Mouse (Mus musculus) kidney, adult 2 months (tissue): ENCODE data around the gene Nek9. TPM values are rescaled to one million over a fixed set of nuclear protein-coding genes. Genes with fewer than 3 reads are reported as not detected.
"Not testable (repeated sequence)": the region's sequence is repeated elsewhere in the genome, so short reads cannot be mapped to it uniquely, and the experiment has no call there.

ENCODE experiments used
- DNase-seq: peaks from one replicate; pipeline ENCODE4 v3.0.0; 2021
- H3K27ac ChIP-seq: fragments of 200-500 bp; 2 replicates; pipeline ENCODE4 v1.5.1; 2012; ENCODE audit warnings: low read depth, low read length, control low read depth, inconsistent platforms; ENCODE audit not compliant: insufficient read depth
- H3K27me3 ChIP-seq: fragments of 200-500 bp; replicated peaks from 2 replicates; pipeline ENCODE4 v1.6.1; 2012; ENCODE audit warnings: mild to moderate bottlenecking, moderate library complexity, low read length, inconsistent platforms; ENCODE audit not compliant: control insufficient read depth, insufficient read depth
- H3K36me3 ChIP-seq: fragments of 200-500 bp; 2 replicates; pipeline ENCODE4 v1.6.1; 2012; ENCODE audit warnings: mild to moderate bottlenecking, moderate library complexity, low read length, inconsistent platforms; ENCODE audit not compliant: control insufficient read depth, insufficient read depth
- H3K4me1 ChIP-seq: fragments of 200-500 bp; 2 replicates; pipeline ENCODE4 v1.6.1; 2011; ENCODE audit warnings: low read length; ENCODE audit not compliant: control insufficient read depth, insufficient read depth
- H3K4me3 ChIP-seq: fragments of 200-500 bp; 2 replicates; pipeline ENCODE4 v1.5.1; 2011; ENCODE audit warnings: mild to moderate bottlenecking, low read depth, low read length, control low read depth; ENCODE audit not compliant: insufficient read depth
- CTCF ChIP-seq: fragments of 200-500 bp; conservative IDR thresholded peaks from 2 replicates; pipeline ENCODE4 v1.5.1; 2011; ENCODE audit warnings: low read depth, mild to moderate bottlenecking, control low read depth, low read length, moderate library complexity, mixed read lengths; ENCODE audit not compliant: insufficient read depth, insufficient read length
- POLR2A ChIP-seq: fragments of 200-500 bp; IDR thresholded peaks from one replicate; pipeline ENCODE4 v1.6.1; 2011; ENCODE audit warnings: low read depth, low read length, control low read depth
- WGBS: fragments of 180-500 bp; shearing (Covaris S2); methylation state at CpG from one replicate; pipeline ENCODE4 v1.1.7; 2018; 5-methylcytosine and 5-hydroxymethylcytosine counted together
- polyA plus RNA-seq: library from polyadenylated mRNA; depleted of rRNA; stranded (reverse); fragments of >200 nt; gene quantifications from 2 replicates; pipeline ENCODE4 v1.2.3, GENCODE M21; 2012

The Nek9 gene
- polyA plus RNA-seq, 1 experiment, result 27.8 TPM

DNA sequence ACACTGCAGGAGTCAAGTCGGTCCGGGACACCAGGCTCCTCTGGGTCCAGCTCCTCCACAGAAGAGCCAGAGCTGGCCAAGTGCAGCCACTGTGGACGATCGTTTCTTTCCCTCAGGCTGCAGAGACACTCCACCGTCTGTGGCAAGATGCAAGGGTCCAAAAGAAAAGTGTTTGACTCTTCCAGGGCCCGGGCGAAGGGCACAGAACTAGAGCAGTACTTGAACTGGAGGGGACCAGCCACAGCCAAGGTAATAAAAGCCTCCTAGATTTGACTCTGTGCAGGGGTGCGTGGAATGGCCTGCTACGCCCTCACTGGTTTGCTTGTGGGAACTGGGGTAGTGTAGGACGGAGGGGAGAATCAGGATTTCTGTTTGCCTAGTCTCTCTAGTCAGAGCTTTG lies 48.5 kb downstream of the Nek9 start:
- TF ChIP-seq POLR2A, result no peak
- no peak for TF ChIP-seq CTCF
- Histone ChIP-seq H3K4me1 (peaks cover 17% of the 10 kb centered on the region), H3K27me3 (no peaks in the 10 kb centered on the region), H3K27ac (peak overlapping the region; percentile 91), H3K36me3 (no peaks in the 10 kb centered on the region), H3K4me3 (peak overlapping the region; percentile 40)
- DNase-seq, result peak; percentile 68
- WGBS, result 32% methylated on average over 10 of the region's 10 CpGs

DNA sequence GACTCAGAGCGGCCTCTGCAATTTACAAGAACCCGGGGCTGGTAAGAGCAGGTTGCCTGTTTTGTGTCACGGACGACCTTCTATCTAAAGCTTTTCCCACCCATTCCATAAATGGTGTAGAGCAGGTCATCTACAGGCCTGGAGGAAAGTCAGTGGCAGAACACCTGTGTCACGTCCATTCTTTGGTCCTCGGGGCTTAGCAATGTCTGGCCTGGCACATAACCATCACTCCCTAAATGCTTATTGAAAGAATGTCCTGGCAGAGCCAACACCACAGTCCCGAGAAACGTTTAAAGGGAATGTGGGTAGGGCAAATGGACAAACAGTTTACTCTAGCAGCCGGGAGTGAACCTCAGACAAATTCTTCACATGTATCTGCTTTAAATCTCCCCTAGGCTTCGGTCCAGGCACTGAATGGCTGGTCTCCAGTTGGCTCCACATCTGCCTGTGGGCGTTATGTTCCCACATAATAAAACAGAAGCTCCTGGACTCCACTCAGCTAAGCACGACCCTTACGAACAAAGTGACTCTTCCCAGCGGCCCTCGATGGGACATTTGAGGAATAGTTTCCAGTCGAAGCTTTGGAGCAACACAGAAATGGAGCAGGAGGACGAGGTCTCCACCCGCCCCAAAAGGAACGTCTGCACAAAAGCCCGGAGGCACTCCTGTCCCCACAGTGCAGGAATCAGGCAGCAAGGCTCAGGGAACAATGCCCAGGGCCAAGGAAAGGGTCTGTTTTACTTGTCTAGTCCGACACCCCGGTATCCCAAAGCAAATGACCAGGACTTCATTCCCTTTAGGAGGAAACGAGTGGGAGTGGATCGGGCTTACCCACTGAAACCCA lies 49.8 kb downstream of the Nek9 start:
- 24% methylated on average over 24 of the region's 24 CpGs for WGBS
- H3K27ac ChIP-seq, result peak overlapping the region; percentile 91
- no peaks in the 10 kb centered on the region for H3K36me3 ChIP-seq
- peaks cover 17% of the 10 kb centered on the region for H3K4me1 ChIP-seq
- TF ChIP-seq CTCF (no peak), POLR2A (no peak)
- H3K27me3 ChIP-seq, result no peaks in the 10 kb centered on the region
- peak overlapping the region; percentile 64 for H3K4me3 ChIP-seq
- peak; percentile 71 for DNase-seq

DNA sequence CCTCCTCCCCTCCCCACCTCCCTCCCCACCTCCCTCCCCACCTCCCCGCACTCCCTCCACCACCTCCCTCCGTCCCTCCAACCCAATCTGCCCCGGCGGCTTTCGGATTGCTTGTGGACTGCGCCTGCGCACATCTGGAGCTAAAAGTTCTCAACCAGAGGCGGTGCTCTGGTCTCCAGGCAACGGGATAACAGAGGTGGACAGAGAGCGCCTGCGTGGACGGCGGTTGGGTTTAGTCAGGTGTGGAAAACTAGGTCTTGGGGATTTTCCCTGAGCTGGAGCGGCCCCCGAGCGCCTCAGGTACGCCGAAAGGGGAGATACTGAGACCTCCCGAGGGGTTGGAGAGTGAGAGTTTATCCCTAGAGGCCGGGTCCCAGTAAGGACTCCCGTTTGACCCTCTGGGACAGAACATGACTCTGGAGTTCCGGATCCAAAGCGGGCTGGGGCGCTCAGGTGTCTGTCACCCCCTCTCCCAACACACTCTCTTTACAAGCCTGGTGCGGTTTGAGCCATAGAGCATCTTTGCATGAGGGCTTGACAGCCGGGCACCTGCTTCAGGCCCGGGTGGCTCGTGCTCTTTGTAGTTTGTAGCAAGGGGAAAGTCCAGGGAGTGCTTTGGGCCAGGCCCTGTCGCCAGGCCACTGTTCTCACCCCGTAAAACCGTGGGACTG lies 50.5 kb downstream of the Nek9 start, which contains the start of gene Zc2hc1c:
Gene Zc2hc1c, plus strand, starts transcription at position 106 of the 671 bp plus-strand sequence.
- 3% methylated on average over 30 of the region's 31 CpGs for WGBS
- Histone ChIP-seq H3K27ac (peak within 1 kb of the TSS; percentile 91), H3K36me3 (no peaks in the 10 kb centered on the region), H3K27me3 (no peaks in the 10 kb centered on the region), H3K4me3 (peak within 1 kb of the TSS; percentile 64), H3K4me1 (peaks cover 17% of the 10 kb centered on the region)
- peak; percentile 98 for DNase-seq
- TF ChIP-seq CTCF, result no peak
- TF ChIP-seq POLR2A, result no peak

DNA sequence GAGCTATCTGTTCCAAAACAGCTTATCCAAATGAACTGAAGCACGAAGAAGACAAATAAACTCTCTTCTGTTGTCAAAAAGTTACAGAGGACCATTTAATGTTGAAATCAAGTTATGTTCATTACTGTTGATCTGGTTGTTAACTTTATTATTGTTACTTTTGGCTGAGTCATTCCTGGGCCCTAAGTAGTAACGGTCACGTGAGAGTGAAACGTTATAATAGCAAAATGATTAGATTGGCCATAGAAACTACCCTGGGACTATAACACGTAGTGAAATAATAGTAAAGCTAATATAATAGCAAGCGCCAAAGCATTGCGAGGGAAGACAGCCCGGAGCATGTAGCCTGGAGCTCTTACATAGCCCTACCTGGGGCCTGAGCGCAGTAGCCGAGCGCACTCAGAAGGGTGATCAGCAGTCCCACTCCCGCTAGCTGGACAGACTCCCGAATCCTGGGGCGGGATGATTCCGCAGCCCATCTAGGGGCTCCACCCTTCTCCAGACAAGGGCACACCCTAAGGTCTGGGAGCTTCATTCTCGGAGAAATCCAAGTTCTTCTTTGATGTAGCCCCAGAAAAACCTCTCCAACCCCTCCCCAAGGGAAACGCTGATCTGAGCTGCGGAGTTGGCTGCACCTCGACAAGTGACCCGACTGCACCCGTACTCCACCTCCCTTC lies 51.2 kb downstream of the Nek9 start, which contains the start of gene Acyp1:
Gene Acyp1, minus strand, starts transcription at position 630 of the 677 bp plus-strand sequence.
- TF ChIP-seq CTCF, result no peak
- TF ChIP-seq POLR2A, result no peak
- peaks cover 17% of the 10 kb centered on the region for H3K4me1 ChIP-seq
- H3K36me3 ChIP-seq, result no peaks in the 10 kb centered on the region
- H3K27ac ChIP-seq, result peak within 1 kb of the TSS; percentile 91
- no peaks in the 10 kb centered on the region for H3K27me3 ChIP-seq
- peak within 1 kb of the TSS; percentile 64 for H3K4me3 ChIP-seq
- no peak for DNase-seq
- WGBS, result 8% methylated on average over 21 of the region's 21 CpGs

DNA sequence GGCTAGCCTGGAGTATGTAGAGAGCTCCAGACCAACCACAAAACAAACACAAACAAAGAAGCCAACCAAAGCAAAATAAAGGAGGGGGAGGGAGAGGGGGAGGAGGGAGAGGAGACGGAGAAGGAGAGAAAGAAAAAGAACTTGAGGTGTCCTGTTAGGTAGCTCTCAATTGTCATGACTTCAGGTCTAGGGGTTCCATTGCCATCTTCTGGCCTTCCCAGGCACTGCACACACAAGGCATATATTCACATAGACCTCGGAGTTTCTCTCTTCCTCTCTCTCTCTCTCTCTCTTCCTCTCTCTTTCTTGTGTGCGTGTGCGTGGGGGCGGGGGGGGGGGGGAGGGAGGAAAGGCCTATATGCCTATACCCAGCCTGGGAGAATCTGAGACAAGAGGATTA lies 52.2 kb downstream of the Nek9 start:
- TF ChIP-seq CTCF (peak; percentile 58), POLR2A (no peak)
- Histone ChIP-seq H3K27me3 (no peaks in the 10 kb centered on the region), H3K27ac (no peak overlapping the region), H3K36me3 (no peaks in the 10 kb centered on the region), H3K4me1 (peaks cover 11% of the 10 kb centered on the region; the same call in 1 of the 2 replicates), H3K4me3 (no peak overlapping the region)
- 30% methylated on average over 4 of the region's 5 CpGs for WGBS
- no peak for DNase-seq

DNA sequence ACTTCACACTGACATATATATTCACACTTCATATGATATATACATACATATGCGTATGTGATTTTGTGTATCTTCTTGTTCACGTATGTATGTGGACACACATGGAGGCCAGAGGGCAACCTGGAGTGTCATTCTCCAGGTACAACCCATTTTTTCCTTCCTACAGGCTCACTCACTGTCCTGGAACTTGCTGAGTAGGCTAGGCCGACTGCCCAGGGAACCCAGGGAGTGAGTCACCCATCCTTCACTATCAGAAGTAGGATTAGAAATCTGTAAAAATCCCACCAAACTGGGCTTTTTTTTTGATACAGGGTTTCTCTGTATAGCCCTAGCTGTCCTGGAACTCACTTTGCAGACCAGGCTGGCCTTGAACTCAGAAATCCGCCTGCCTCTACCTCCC lies 54.2 kb downstream of the Nek9 start:
- Histone ChIP-seq H3K4me1 (peaks cover 5% of the 10 kb centered on the region; the same call in 1 of the 2 replicates), H3K4me3 (no peak overlapping the region), H3K27me3 (no peaks in the 10 kb centered on the region), H3K27ac (no peak overlapping the region), H3K36me3 (no peaks in the 10 kb centered on the region)
- 85% methylated on average over 4 of the region's 4 CpGs for WGBS
- DNase-seq, result no peak
- TF ChIP-seq CTCF, result no peak
- no peak for TF ChIP-seq POLR2A

DNA sequence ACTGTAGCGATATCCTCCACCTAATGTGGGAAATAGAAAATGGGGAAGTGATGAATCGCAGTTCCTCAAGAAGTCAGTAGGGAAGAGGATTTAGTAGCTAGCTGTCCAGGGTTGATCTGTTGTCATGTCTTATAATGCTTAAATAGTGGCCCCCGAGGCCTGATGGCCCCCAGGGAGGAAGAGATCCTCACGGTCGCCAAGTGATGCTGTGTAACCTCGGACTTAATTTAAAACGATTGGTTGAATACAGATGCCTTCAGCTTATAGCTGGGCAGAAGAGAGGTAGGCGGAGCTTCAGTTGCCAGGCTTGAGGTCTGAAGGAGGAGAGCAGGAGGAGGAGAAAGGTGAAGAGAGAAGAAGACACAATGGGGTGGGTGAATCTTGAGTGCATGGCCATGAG lies 54.8 kb downstream of the Nek9 start:
- Histone ChIP-seq H3K4me1 (peaks cover 4% of the 10 kb centered on the region; the same call in 1 of the 2 replicates), H3K4me3 (no peak overlapping the region), H3K27me3 (no peaks in the 10 kb centered on the region), H3K27ac (no peak overlapping the region), H3K36me3 (no peaks in the 10 kb centered on the region)
- DNase-seq, result no peak
- no peak for TF ChIP-seq POLR2A
- no peak for TF ChIP-seq CTCF
- 73% methylated on average over 8 of the region's 8 CpGs for WGBS

DNA sequence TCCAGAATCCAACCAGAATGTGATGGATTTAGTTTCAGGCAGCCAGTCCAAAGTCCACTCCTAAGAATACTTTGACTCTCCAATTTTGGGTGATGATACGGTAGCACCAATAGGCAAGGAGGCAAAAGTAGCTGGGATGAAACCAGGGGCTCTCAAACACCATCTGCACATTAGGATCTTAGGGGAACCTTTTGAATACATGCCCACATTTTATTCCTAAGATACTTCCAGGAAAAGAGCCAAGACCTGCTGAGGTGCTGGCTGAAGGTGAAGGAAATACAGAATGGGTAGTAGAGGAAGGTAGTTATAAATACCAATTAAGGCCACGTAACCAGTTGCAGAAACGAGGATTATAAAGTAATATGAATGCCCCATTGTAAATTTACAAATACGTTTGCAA lies 57.4 kb downstream of the Nek9 start:
- not testable (repeated sequence) for H3K36me3 ChIP-seq, DNase-seq, H3K4me1 ChIP-seq, H3K4me3 ChIP-seq, H3K27me3 ChIP-seq, H3K27ac ChIP-seq
- WGBS, result 80% methylated on average over 2 of the region's 4 CpGs
